Mouse (Mus musculus): ENCODE data around the gene Anxa1.

DNA sequence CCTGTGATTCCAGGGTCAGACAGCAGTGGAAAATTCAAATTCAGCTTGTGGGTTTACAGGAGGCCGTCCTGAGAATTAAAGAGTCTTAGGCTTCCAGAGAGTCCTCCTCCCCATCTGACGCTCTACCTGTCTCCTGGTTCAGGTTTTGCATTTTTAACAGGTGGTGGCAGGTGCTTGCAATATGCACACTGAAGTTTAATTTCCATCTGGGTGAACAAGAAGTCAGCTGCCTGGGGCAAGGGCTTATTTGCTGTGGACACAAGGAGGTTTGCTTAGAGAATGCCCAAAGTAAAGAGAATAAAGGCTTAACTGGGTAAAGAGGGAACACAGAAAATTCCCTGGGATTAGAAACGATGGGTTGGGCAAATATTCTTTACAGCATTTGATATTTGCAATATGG lies 11.2 kb upstream of the Anxa1 start:
- TF ChIP-seq EP300 (IDR thresholded peaks at IDR 0.05) = no peak
- TF ChIP-seq CTCF (IDR thresholded peaks at IDR 0.05) = no peak

Measured in lung, postnatal 0 days (tissue).